ENCODE assay signal across 9 mouse cellular contexts in the genomic region with DNA sequence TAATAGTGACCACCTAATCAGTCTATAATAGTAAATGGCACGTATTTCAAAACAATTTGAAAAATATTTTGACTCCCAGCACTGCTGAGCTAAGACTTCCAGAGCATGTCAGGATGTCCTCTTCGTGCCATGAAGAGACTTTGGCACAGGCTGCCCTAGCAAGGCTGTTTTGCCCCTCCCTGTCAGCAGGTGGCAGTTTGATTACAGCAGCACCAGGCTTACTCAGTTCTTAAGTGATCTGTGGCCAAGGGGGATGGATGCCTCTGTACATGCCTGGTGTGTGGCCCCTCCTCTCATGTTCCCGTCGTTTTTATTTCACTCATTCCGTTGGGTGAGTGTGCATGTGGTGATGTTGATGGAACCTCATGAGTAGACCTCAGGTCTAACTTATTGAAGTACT. TPM values are rescaled to one million over a fixed set of nuclear protein-coding genes. Genes with fewer than 3 reads are reported as not detected.
DNase-seq lines count a peak whose midpoint lies in the region; ATAC-seq lines count a peak whose summit lies in the region.
"Had no signal": no experiment of that assay in that cellular context is flagged by ENCODE, and none has a peak within 500 bp of the region (broad histone marks: within the 10 kb centered on the region; RNA-seq: fewer than 3 reads in every experiment).

No protein-coding gene starts in this region.

- no peak overlapping the region for H3K9ac ChIP-seq in hindbrain, embryonic 11.5 days (ENCODE audit: low read depth, low read length)
- H3K9ac ChIP-seq: limb, embryonic 13.5 days had no signal

- H3K27ac ChIP-seq in hindbrain, embryonic 11.5 days (ENCODE audit: low read depth, low read length): no peak overlapping the region
- H3K27ac ChIP-seq: limb, embryonic 13.5 days had no signal

- no peaks in the 10 kb centered on the region for H3K4me1 ChIP-seq in hindbrain, embryonic 11.5 days (replicated peaks; ENCODE audit: control insufficient read depth, insufficient read depth, low read length)

- H3K36me3 ChIP-seq in splenic B cell, adult 2 months (ENCODE audit: control insufficient read depth, insufficient read depth, low read length, poor library complexity, severe bottlenecking): no peaks in the 10 kb centered on the region
- no peaks in the 10 kb centered on the region for H3K36me3 ChIP-seq in hindbrain, embryonic 11.5 days (ENCODE audit: control insufficient read depth, insufficient read depth, low read length)
- H3K36me3 ChIP-seq: limb, embryonic 13.5 days had no signal

- H3K4me2 ChIP-seq in hindbrain, embryonic 11.5 days (replicated peaks; ENCODE audit: low read depth, low read length): no peak overlapping the region
- H3K4me2 ChIP-seq: limb, embryonic 13.5 days had no signal

- ATAC-seq in hindbrain, embryonic 11.5 days (ENCODE audit: low FRiP score): no peak; the same call in 1 of the 2 replicates

- H3K9me3 ChIP-seq in hindbrain, embryonic 11.5 days (ENCODE audit: control insufficient read depth, low read length): no peaks in the 10 kb centered on the region
- H3K9me3 ChIP-seq: limb, embryonic 13.5 days had no signal

- no peak overlapping the region for H3K4me3 ChIP-seq in hindbrain, embryonic 11.5 days (ENCODE audit: low read depth, low read length)
- H3K4me3 ChIP-seq: limb, embryonic 13.5 days had no signal

- 61% methylated on average over 5 of the region's 5 CpGs for WGBS in hindbrain, embryonic 11.5 days

- peak; percentile 37 for DNase-seq in kidney, adult 9 months
- no peak for DNase-seq in kidney, postnatal 14 days
- DNase-seq in ES-CJ7 (ENCODE audit: low read depth, low spot score): peak; percentile 20
- peak; percentile 7 to 56 for DNase-seq in kidney, postnatal 36 days
- DNase-seq in splenic B cell, adult 2 months (ENCODE audit: low read depth, low spot score): peak; percentile 76
- DNase-seq in hindbrain, embryonic 11.5 days (ENCODE audit: low spot score): no peak
- no peak for DNase-seq in right cerebral cortex, adult 2 months (ENCODE audit: low spot score in 2 of 2)
- DNase-seq in left cerebral cortex, adult 9 months (ENCODE audit: low spot score in 2 of 2): no peak

- no peaks in the 10 kb centered on the region for H3K27me3 ChIP-seq in splenic B cell, adult 2 months (ENCODE audit: control insufficient read depth, insufficient read depth, low read length, poor library complexity, severe bottlenecking)
- H3K27me3 ChIP-seq in hindbrain, embryonic 11.5 days (ENCODE audit: control insufficient read depth, insufficient read depth, low read length): no peaks in the 10 kb centered on the region

RNA-seq across cellular contexts. Expression of gene Atp6v1g3, which starts 2.3 kb away (rescaled TPM):
- polyA plus RNA-seq in hindbrain, embryonic 11.5 days (2014; fragmentation: Nextera tagmentation; extraction: Ambion mirVana): 0.10 TPM in 1 of 2 replicates, not detected in the other

Comparison
In these comparisons a context has a peak if more than half of its experiments do, and no peak if none do; other contexts are left out.
1. DNase-seq: peak in kidney, adult 9 months (single experiment), ES-CJ7 (single experiment), kidney, postnatal 36 days (2 of 2) and splenic B cell, adult 2 months (single experiment); none in kidney, postnatal 14 days (single experiment), hindbrain, embryonic 11.5 days (single experiment), right cerebral cortex, adult 2 months (0 of 2) and left cerebral cortex, adult 9 months (0 of 2).